Mouse (Mus musculus): ENCODE measurements around the gene Ablim1. TPM values are rescaled to one million over a fixed set of nuclear protein-coding genes. Genes with fewer than 3 reads are reported as not detected.

Gene Ablim1
- polyA plus RNA-seq, 1 experiment = 110 TPM

DNA sequence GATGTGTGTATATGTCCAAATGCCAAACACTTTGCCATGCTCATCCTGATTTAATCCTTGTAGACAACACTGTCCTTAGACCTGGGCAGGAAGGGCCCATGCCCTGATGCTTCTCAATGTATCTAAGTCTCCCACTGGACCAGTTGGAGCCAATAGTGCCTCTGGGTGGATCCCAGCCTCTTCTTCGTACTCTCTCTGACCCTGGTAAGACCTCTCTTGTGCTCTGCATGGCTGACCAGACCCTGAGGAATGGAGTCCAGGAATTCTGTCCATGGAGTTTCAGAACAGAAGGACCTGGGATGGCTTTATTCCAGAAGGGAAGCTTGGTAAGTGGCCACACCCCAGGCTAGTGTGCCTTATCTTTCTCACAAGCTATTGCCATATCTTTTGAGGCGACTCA lies 102.3 kb downstream of the Ablim1 start:
- peaks cover 52% of the 10 kb centered on the region for H3K4me1 ChIP-seq (ENCODE audit: control insufficient read depth, insufficient read depth, low read length)
- H3K27ac ChIP-seq (ENCODE audit: insufficient read depth, low read length) = peak overlapping the region; percentile 100
- DNase-seq = peak in 1 of 2 experiments; percentile 53
- H3K27me3 ChIP-seq (ENCODE audit: control insufficient read depth, insufficient read depth, low read length) = no peaks in the 10 kb centered on the region
- no peak overlapping the region for H3K4me3 ChIP-seq (replicated peaks; ENCODE audit: insufficient read depth, low read depth, low read length)
- 17% methylated on average over 2 of the region's 2 CpGs for WGBS
- TF ChIP-seq POLR2A (IDR thresholded peaks at IDR 0.05; ENCODE audit: borderline replicate concordance, insufficient read depth, low read length) (no peak), CTCF (IDR thresholded peaks at IDR 0.05; ENCODE audit: borderline replicate concordance, insufficient read depth, low read depth, low read length) (no peak)

DNA sequence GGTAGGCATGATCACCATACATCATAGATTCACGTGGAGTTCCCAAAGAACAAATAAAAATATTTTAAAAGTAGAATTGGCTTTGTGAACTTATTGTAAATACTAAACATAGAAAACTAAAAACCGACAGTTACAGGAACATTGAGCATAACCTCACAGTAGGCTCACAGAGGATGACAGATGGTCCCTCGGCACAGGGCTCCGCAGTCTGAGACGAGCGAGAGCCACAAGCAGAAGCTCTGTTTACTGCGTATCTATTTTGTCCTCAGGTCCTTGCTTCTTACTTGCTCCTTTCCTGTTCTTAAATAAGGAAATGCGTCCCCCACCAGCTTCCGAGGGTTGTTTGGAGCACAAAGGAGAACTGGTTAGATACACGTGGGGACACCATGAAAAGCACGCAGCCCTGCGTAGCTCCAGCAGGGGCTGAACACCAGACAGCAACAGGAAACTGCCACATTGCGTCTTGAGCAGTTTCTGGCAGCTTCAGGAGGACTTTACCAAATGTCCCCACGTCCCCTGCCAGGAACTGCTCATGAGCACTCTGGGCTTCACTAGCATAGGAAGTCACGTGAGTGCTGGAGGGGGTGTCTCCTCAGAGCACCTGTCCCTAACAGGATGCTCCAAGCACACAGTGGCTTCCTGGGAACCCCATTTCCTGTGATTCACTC lies 103.1 kb downstream of the Ablim1 start:
- Histone ChIP-seq H3K27ac (ENCODE audit: insufficient read depth, low read length) (peak overlapping the region; percentile 92), H3K4me1 (ENCODE audit: control insufficient read depth, insufficient read depth, low read length) (peaks cover 51% of the 10 kb centered on the region), H3K27me3 (ENCODE audit: control insufficient read depth, insufficient read depth, low read length) (no peaks in the 10 kb centered on the region), H3K4me3 (replicated peaks; ENCODE audit: insufficient read depth, low read depth, low read length) (peak overlapping the region; percentile 17)
- WGBS = 8% methylated on average over 15 of the region's 15 CpGs
- peak; percentile 95 to 99 for DNase-seq
- TF ChIP-seq POLR2A (IDR thresholded peaks at IDR 0.05; ENCODE audit: borderline replicate concordance, insufficient read depth, low read length) (no peak), CTCF (IDR thresholded peaks at IDR 0.05; ENCODE audit: borderline replicate concordance, insufficient read depth, low read depth, low read length) (0 out of 2 replicates have a peak, but pooled peaks have one; percentile 16)

DNA sequence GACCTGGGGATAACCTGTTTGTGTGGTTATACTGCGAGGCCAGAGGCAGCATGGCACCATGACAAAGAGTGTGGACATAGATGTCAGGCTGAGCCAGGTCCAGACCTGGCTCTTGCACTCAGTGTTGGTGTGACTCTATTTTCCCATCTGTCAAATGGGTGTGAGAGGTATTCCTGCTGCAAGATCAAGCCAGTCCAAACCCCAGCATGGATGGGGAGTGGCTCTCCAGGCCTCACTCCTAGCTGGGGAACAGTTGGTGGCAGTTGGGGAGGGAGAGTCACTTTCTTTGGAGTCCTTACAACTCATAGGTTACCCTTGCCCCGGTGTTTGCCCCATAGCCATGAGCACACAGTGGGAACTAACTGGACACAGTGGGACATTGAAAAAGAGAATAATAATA lies 103.8 kb downstream of the Ablim1 start:
- DNase-seq = peak in 1 of 2 experiments; percentile 61
- WGBS = 12% methylated on average over 2 of the region's 2 CpGs
- H3K27ac ChIP-seq (ENCODE audit: insufficient read depth, low read length) = peak overlapping the region; percentile 92

DNA sequence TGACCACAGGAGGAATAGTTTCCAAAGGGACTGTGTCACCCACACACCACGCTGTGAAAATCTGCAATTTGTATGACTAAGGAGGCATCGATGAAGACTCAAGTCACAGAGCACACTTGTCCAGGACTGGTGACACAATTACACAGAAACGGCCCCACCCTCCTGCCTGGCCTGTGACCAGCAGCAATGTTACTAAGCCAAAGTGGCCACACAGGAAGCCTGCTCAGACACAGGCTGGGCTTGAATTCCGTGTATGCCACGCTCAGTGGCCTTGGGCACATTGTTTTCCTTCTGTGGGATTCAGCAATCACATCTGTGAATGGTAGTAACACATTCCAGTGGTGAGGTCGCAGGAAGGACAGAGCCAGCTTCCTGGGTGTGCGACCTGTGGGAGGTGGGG lies 110.6 kb downstream of the Ablim1 start:
- Histone ChIP-seq H3K27ac (ENCODE audit: insufficient read depth, low read length) (no peak overlapping the region), H3K27me3 (ENCODE audit: control insufficient read depth, insufficient read depth, low read length) (no peaks in the 10 kb centered on the region), H3K4me1 (ENCODE audit: control insufficient read depth, insufficient read depth, low read length) (peaks cover 46% of the 10 kb centered on the region), H3K4me3 (replicated peaks; ENCODE audit: insufficient read depth, low read depth, low read length) (no peak overlapping the region)
- TF ChIP-seq CTCF (IDR thresholded peaks at IDR 0.05; ENCODE audit: borderline replicate concordance, insufficient read depth, low read depth, low read length) = no peak
- no peak for TF ChIP-seq POLR2A (IDR thresholded peaks at IDR 0.05; ENCODE audit: borderline replicate concordance, insufficient read depth, low read length)
- DNase-seq = peak; percentile 60 to 67
- WGBS = 29% methylated on average over 7 of the region's 7 CpGs

More for the DNA sequence above, 103.8 kb downstream of the Ablim1 start:
- peaks cover 51% of the 10 kb centered on the region for H3K4me1 ChIP-seq (ENCODE audit: control insufficient read depth, insufficient read depth, low read length)
- H3K27me3 ChIP-seq (ENCODE audit: control insufficient read depth, insufficient read depth, low read length) = no peaks in the 10 kb centered on the region
- no peak for TF ChIP-seq CTCF (IDR thresholded peaks at IDR 0.05; ENCODE audit: borderline replicate concordance, insufficient read depth, low read depth, low read length)
- TF ChIP-seq POLR2A (IDR thresholded peaks at IDR 0.05; ENCODE audit: borderline replicate concordance, insufficient read depth, low read length) = no peak
- no peak overlapping the region for H3K4me3 ChIP-seq (replicated peaks; ENCODE audit: insufficient read depth, low read depth, low read length)

DNA sequence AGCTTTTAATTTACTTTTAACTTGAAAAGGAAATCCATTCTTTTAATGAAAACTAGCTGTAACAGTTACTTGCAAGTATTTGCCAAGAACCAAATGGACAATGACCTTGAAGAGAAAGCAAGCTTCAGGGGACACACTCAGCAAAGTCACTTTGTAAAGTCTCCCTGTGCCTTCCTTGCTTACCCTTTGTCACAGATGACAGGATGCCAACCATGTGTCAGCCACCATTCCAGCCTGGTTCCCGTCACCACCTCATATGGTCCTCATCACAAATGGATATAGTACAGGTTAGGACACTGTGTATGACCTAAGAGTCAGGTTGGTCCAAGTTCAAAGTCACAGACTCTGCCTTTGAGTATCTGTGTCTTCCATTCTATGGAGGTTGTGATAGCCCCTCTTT lies 112.2 kb downstream of the Ablim1 start:
- Histone ChIP-seq H3K27ac (ENCODE audit: insufficient read depth, low read length) (no peak overlapping the region), H3K4me3 (replicated peaks; ENCODE audit: insufficient read depth, low read depth, low read length) (no peak overlapping the region), H3K27me3 (ENCODE audit: control insufficient read depth, insufficient read depth, low read length) (no peaks in the 10 kb centered on the region), H3K4me1 (ENCODE audit: control insufficient read depth, insufficient read depth, low read length) (peaks cover 57% of the 10 kb centered on the region)
- DNase-seq = no peak
- no peak for TF ChIP-seq POLR2A (IDR thresholded peaks at IDR 0.05; ENCODE audit: borderline replicate concordance, insufficient read depth, low read length)
- no peak for TF ChIP-seq CTCF (IDR thresholded peaks at IDR 0.05; ENCODE audit: borderline replicate concordance, insufficient read depth, low read depth, low read length)
- 64% methylated on average over 1 of the region's 1 CpGs for WGBS

DNA sequence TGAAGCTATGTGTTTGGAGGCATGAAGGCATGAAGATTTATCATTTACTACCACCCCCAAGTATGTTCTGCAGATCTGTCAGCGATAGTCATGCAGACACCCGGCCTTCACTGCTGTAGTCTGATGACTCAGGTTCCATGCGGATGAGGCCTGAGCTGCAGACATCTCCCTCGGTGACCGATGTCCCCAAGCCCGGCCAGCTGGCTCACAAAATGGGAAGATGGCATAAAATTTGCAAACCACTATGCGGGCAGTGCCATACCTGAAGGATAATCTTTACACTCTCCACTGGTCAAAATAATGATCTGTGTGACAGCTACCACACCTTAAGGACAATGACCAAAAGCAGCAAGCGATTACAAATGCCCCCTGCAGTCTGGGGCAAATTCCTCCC lies 113.6 kb downstream of the Ablim1 start:
- peak overlapping the region; percentile 62 for H3K27ac ChIP-seq (ENCODE audit: insufficient read depth, low read length)
- DNase-seq = peak; percentile 75 to 83
- WGBS = 13% methylated on average over 8 of the region's 8 CpGs
- no peak for TF ChIP-seq CTCF (IDR thresholded peaks at IDR 0.05; ENCODE audit: borderline replicate concordance, insufficient read depth, low read depth, low read length)
- no peak for TF ChIP-seq POLR2A (IDR thresholded peaks at IDR 0.05; ENCODE audit: borderline replicate concordance, insufficient read depth, low read length)
- H3K4me3 ChIP-seq (replicated peaks; ENCODE audit: insufficient read depth, low read depth, low read length) = no peak overlapping the region
- peaks cover 53% of the 10 kb centered on the region for H3K4me1 ChIP-seq (ENCODE audit: control insufficient read depth, insufficient read depth, low read length)
- no peaks in the 10 kb centered on the region for H3K27me3 ChIP-seq (ENCODE audit: control insufficient read depth, insufficient read depth, low read length)

DNA sequence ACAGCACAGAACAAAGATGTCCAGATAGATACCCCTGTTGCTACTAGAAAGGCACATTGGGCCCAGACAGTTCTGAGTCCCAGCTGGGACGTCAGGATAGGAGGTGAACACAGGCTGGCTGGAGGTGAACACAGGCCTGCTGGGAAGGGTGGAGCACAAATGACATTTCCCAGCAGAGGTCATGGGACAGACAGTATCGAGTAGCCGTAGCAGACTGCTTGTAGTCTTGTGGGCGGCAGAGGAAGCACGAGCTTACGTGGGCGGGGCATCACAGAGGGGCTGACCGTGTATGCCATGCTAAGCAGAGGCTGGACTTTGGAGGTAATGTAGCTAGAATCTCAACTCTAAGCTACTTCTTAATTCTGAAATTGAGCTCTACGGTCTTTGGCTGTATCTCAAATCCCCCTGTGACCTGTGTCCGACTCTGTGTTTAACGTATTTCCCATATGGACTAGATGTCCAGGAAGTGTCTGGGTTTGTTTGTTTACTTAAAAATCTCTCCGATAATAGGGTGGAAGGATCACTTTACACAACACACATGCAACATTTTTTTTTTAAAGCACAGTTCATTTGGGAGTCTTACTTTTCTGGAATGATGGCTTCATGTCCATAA lies 114.1 kb downstream of the Ablim1 start:
- peaks cover 53% of the 10 kb centered on the region for H3K4me1 ChIP-seq (ENCODE audit: control insufficient read depth, insufficient read depth, low read length)
- H3K27me3 ChIP-seq (ENCODE audit: control insufficient read depth, insufficient read depth, low read length) = no peaks in the 10 kb centered on the region
- 45% methylated on average over 12 of the region's 12 CpGs for WGBS
- H3K27ac ChIP-seq (ENCODE audit: insufficient read depth, low read length) = peak overlapping the region; percentile 62
- H3K4me3 ChIP-seq (replicated peaks; ENCODE audit: insufficient read depth, low read depth, low read length) = no peak overlapping the region
- no peak for TF ChIP-seq POLR2A (IDR thresholded peaks at IDR 0.05; ENCODE audit: borderline replicate concordance, insufficient read depth, low read length)
- TF ChIP-seq CTCF (IDR thresholded peaks at IDR 0.05; ENCODE audit: borderline replicate concordance, insufficient read depth, low read depth, low read length) = no peak
- DNase-seq = no peak

DNA sequence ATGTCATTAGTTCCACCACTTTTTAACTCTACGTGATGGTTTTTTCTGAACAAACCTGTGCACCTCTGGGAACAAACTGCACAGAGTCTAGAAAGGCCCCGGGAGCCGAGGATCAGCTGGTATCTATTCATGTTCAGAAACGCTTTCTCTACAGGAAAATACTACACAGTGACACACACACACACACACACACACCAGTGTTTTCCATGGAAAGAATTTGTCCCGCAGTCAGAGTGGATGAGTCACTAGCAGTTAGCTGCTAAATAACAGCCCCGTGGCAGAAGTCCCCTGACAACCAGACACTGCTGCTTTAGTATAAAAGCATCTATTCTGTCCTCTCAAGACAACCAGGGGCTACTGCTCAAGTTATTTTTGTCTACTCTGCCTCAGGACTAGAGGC lies 115.4 kb downstream of the Ablim1 start:
- peak overlapping the region; percentile 98 for H3K27ac ChIP-seq (ENCODE audit: insufficient read depth, low read length)
- H3K27me3 ChIP-seq (ENCODE audit: control insufficient read depth, insufficient read depth, low read length) = no peaks in the 10 kb centered on the region
- TF ChIP-seq CTCF (IDR thresholded peaks at IDR 0.05; ENCODE audit: borderline replicate concordance, insufficient read depth, low read depth, low read length) (no peak), POLR2A (IDR thresholded peaks at IDR 0.05; ENCODE audit: borderline replicate concordance, insufficient read depth, low read length) (no peak)
- WGBS = 12% methylated on average over 6 of the region's 6 CpGs
- peaks cover 55% of the 10 kb centered on the region for H3K4me1 ChIP-seq (ENCODE audit: control insufficient read depth, insufficient read depth, low read length)
- H3K4me3 ChIP-seq (replicated peaks; ENCODE audit: insufficient read depth, low read depth, low read length) = no peak overlapping the region
- peak in 1 of 2 experiments; percentile 59 for DNase-seq

All from cerebellum, adult 2 months (tissue).